Mouse (Mus musculus) cerebellum, adult 11 months (tissue): ENCODE measurements around the gene Htra2.

Experiments
- DNase-seq: peaks from one replicate; pipeline ENCODE4 v3.0.0; 2022

The Htra2 gene

DNA sequence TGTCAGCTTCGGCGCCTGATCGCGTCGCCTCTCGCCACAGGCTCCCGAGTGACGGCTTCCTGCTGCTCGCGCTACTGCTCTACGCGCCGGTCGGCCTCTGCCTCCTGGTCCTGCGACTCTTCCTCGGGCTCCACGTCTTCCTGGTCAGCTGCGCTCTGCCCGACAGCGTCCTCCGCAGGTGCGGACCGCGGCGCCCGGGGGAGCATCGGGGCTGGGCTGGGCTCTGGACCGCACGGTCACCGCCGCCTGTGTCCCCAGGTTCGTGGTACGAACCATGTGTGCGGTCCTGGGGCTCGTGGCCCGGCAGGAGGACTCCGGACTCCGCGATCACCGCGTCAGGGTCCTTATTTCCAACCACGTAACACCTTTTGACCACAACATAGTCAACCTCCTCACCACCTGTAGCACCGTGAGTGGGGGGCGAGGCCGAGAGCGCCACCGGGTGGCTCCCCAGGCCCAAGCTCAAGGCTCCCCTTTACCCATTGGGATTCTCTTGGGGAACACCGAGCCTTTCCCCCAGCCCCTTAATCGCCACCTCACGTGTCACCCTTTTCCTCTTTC, at the start of gene Htra2:
Htra2 (minus strand) TSS at position 403 of the 561 bp plus-strand sequence.
- no peak for DNase-seq

DNA sequence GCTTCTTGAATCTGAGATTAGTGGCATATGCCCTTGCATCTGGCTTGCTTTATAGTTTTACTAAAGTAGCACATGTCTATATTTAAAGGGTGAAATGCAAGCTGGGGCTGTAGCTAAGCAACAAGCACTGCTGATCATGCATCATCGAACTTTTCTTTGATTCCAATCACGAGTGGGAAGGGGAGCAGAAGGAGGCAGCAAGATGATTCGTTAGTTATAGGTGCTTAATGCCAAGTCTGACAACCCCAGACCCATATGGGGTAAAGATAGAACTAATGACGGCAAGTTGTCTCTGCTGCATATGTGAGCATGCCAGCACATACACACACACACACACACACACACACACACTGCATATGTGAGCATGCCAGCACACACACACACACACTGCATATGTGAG, 49.1 kb upstream of the Htra2 start:
- no peak for DNase-seq

DNA sequence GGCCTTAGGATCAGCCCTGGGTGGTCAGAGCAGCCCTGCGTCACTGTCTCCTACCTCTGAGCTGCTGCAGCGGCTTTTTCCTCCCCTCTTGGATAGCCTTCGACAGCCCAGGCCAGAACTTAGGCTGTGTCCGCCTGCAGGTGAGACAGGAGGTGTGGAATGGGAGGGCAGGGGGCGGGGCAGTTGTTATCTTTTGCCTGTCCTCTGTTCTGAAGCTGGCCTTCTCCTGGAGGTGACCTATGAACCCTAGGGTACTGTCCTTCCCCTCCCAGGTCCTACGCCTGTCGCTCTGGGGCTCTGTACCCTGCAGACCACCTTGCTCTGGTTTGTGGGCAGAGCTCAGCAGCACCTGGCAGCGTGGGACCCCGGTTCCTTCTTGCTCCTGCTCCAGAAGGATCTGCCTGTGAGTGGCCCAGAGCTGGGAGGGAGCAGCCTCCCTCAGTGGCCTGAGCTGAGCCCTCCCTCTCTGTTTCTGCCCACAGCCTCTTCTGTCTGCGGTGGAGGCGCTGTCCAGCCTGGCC, 48.1 kb upstream of the Htra2 start:
- no peak for DNase-seq

DNA sequence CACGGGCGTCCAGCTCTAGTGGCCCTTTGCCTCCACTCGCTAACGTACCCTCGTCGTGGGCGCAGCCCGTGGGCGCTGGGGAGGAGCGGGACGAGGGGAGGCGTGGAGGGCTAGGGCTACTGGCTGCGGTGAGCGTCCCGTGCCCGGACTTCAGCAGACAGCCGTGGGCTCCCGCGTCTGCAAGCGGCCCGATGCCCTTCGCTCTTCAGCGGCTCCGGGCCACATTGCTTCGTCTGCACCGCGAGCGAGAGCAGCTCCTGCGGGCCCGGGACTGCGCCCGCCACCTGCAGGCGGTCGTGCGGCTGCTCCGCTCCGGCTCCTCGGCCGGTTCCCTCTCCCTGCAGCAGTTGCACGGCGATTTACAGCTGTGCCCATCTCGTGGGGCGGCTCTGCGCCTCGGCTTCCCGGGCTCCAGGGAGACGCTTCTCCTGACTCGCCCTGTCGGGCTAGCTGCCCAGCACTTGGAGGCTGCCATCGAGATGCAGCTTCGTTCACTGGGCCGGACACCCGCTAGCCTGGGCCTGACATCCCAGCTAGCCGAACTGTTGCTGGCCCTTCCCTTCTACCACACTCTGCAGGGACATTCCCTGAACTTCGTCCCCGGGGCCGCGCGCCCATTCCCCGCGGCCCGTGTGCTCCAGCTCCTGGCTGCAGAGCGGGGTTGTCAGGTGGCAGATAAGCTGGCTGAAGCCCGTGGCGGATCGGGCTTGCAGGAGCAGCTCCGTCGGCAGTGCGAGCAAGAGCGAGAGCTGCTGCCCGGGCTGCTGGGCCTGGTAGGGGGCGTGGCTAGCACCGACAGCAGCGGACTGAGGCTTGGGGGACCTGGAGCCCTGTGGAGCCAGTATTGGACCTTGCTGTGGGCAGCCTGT, 46.8 kb upstream of the Htra2 start:
- DNase-seq = peak; percentile 54

DNA sequence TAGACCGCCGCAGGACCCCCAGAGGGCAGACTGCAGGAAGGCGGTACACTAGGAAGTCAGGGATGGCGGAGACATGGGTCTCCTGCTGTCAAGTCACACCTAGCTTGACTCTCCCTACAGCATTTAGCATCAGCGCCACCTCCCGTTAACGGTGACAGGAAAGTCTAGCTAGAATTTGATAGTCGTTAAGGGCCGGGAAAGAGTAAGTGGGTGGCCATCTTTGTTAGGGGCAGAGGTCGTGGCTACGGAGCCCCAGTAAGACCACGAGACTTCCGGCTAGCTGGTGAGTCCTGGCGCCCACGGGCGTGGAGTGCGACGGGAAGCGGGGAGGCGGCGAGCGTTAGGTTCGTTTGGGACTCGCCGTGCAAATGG, 46.2 kb upstream of the Htra2 start, which contains the start of the genes Ccdc142 and Gm42688:
Ccdc142 (plus strand) TSS at position 286 of the 372 bp plus-strand sequence.
Gm42688 (plus strand) TSS at position 302 of the 372 bp plus-strand sequence.
- peak; percentile 87 for DNase-seq

DNA sequence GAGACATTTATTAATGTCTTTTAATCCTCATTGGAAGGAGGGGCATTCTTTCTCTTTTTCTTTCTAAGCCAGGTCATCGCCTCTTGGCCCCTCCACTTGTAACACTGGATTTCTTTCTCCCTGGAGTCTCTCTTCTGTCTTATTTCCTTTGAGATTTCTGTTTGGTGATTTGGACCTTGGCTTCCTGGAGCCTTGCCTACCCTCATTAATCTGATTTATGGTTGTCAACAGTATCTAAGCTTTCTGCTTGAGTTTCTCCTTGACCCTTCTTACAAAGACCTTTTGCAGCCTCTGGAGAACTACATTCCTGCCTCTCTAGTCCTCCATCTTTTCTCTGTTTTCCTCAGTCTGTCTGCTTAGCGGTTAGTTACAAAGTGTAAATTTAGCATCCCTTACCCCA, 43.3 kb upstream of the Htra2 start:
- DNase-seq = no peak

DNA sequence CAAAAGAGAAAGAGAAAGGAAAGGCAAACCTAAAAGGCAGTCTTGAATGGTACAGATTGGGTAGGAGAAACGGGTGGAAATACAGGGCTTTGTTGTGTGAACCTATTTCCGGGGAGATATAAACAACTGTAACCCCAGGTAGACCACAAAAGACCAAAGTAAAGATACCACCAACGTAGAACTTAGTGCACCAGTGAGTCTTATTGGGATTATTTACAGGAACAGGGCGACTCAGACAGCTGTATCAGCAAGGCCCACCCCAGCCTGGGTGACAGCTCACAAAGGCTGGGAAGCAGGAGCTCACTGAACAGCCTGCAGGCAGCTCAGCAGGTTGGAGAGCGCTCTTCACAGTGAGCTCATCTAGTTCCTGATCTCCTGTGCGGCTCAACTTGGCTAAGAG, 40.9 kb upstream of the Htra2 start:
- no peak for DNase-seq

DNA sequence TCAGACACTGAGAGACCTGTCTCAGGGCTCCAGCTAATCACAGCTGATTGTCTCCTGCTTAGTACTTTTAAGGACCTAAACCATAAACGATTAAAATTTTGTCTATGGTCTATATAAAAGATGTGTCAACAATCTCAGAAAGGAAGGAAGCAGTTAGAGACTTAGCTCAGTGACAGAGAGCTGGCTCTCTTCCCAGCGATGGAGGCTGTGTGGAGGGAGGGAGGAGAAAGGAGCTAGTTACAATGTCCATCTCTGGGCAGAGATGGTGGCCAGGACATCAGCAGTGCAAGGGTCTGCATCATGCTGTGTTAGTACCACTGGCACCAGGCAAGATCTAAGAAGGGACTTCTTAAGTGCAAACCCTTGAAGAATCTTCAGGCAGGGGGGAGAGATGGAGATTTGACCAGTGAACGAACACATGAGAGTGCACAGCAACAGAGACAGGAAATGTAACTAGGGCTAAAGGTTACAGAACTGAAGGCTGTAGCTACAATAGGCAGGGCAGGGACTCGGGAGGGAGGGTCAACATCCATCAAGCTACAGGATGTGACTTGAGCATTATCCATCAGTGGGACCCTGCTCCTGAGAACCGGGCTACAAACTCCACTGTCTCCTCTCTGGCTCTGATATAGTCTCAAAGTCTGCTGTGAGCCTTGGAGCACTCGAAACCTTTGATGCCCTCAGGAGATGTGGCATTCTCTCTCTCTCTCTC, 37.5 kb upstream of the Htra2 start:
- DNase-seq = no peak

DNA sequence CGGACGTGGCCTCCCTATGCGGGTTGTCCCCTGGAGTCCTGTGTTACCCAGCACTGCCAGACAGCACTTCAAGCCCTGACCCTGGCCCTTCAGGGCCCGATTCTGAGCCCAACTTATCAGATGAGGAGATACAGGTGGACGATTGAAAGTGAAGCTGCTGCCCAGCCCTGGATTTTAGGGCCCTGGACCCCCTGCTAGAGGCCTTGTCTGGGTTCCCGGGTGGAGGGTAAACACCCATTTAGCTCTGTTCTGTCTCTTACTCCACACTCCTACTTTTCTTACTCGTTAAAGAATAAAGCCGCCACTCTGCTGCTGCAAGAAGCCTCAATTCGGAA, 32.8 kb upstream of the Htra2 start:
- DNase-seq = no peak

DNA sequence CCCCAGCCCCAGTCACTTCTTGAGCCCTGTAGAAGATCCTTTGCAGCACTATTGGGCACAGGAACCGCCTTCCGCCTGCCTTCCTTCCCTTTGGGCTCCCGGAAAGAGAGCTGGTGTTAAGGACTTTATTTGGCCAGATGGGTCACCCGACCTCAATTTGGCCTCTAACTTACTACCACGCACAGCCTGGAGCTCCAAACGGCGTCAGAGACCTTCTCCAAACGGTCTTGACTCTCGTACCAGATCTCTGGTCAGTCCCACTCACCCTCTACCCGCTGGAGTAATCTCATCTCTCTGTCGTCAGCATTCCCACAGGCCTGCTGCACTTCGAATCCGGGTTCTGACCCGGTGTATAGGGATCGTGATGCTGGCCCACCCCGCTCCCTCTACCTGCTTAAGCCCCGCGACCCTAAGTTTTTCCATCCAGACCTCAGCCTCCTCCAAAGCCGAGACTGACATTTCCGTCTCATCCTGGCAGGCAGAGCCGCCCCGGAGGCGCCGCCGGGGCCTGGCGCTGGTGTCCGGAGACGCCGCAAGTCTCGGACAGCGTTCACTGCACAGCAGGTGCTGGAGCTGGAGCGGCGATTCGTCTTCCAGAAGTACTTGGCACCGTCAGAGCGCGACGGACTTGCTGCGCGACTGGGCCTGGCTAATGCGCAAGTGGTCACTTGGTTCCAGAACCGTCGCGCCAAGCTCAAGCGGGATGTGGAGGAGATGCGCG, 32.3 kb upstream of the Htra2 start:
- no peak for DNase-seq

DNA sequence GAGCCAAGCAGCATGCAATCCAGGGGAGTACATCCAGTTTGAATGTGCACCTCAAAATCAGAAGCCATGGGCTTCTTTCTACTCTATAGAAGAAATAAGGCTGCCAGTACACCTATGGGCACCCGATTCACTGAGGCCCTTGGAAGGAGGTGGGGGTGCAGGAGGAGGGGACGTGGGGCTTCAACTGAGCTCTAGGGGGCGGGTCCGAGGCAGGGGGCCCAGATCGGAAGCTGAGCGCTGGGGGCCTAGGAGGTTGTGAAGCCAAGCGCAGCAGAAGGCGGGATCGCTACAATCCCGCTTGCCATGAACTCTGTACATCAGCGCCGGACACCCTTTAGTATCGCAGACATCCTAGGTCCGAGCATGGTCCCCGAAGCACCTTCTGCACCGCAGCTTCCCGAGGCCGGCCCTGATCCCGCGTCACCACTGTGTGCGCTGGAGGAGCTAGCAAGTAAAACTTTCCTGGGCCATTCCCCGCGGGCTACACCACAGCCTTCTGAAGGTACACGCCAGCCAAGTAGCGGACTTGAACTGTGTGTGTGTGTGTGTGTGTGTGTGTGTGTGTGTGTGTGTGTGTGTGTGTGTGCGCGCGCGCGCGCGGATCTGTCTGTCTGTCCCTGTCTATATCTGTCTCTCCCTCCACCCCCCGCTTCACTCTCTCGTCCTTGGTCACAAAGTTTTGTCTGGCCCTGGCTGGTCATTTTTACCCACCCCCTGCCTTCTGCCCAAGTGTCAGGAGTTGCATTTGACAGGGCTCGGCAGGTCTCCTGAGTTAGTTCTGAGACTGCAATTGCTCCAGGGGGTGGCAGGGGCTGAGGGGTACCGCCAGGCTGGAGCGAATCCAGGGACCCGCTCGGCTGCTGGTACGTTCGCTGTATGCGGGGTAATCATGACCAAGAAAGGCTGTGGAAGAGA, 31.3 kb upstream of the Htra2 start, which contains the start of gene Lbx2:
Lbx2 (plus strand) TSS at position 247 of the 915 bp plus-strand sequence.
- no peak for DNase-seq

DNA sequence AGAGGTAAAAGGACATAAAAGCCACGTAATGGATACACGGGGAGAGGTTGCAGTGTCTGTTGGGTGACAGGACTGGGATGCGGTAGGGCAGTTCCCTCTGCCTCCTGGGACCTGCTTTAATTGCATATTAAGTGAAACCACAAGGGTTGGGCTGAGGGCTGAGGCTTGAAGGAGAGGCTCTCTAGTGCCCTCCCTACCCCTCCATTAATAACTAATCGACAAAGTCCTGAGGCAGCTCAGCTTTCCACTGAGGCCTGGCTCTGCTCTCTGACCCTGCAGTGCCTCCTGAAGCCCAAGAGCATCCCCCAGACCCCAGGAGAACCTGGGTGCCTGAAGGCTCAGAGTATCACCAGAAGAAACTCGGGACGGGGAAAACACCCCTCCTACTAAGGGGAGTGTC, 29.4 kb upstream of the Htra2 start:
- DNase-seq = no peak

DNA sequence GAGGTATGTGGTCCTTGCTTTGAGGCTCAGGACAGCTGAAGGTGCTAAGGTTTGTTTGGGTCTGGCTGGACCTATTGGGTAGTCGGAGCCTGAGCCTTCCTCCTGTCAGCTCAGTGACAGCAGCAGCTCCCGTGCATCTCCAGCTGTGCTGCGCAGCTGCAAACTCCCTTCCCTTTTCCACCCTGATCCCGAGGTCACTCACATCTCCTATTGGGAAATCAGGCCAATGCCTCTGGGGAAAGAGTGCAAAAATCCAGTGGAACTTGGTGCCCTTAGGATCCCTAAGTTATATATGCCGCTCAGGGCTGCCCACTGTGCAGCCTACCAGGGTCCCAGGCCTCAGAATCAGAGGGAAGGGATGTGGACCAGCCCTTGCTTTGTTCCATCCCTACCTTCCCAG, 28.4 kb upstream of the Htra2 start:
- DNase-seq = no peak

DNA sequence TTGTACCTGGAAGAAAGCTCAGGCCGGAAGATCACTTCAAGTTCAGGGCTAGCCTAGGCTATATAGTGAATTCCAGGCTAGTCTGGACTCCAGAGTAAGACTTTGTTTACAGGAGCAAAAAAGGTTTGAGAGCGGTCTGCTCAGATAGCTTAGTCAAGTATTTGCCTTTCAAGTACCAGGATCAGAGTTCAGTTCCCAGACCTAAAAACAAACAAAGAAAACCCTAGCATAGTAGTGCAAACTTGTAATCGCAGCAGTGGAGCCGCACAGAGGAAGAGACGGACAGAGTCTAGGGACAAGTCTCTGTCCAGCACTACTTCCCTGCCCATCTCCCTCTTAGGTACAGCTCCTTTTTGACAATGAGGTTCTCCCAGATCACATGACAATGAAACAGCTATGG, 25.1 kb upstream of the Htra2 start:
- no peak for DNase-seq

DNA sequence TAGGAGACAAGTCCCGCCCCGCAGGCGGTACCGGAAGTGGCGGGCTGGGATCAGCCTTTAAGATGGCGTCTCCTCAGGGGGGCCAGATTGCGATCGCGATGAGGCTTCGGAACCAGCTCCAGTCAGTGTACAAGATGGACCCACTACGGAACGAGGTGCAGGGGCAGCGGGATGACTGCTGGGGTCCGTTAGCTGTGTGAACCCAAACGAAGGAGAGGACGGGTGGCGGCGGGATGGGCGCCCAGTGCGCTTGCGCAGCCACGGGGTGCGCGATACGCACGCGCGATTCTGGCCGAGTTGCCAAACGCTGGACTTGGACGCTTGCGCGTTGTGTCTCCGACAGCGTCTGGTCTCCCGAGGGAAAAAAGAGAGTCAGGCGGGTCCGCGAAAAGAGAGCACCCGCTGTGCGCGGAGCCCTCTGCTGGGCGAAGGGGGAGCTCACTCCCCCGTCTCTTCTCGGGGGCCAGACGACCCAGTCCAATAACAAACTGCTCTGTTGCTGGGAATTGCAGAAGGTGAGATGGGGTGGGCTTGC, 23.3 kb upstream of the Htra2 start:
- DNase-seq = peak; percentile 99

DNA sequence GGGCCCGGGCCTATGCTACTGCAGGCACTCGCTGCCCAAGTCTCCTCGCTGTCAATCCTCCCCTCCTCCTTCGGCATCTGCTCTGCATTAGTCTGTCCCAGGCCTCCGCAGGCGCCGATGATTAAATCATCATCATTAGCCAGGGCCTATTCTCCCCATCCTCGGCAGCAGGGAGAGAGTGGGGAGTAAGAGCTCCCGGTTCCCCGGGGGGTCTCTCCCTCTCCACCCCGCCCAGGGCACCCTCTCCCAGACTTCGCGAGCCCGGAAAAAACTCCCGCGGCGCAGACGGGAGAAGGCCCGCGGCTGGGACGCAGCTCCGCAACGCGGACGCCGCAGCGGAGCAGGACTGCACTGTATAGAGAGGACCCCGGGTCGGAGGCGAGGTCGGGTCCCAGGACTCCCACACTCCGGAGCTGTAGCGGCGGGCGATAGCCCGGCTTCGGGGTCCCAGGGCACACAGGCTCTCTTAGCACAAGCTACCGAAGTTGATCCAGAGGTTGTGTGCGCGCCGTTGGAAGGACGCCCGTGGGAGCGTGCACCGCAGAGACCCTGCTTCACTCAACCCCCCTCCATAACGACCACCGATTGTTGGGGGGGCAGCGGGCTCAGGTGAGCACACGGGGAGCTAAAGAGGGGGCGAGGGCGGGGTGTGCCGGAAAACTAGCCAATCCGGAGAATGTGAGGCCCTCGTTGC, 22.7 kb upstream of the Htra2 start, which contains the start of gene Pcgf1:
Pcgf1 (plus strand) TSS at position 240 of the 694 bp plus-strand sequence.
- no peak for DNase-seq

DNA sequence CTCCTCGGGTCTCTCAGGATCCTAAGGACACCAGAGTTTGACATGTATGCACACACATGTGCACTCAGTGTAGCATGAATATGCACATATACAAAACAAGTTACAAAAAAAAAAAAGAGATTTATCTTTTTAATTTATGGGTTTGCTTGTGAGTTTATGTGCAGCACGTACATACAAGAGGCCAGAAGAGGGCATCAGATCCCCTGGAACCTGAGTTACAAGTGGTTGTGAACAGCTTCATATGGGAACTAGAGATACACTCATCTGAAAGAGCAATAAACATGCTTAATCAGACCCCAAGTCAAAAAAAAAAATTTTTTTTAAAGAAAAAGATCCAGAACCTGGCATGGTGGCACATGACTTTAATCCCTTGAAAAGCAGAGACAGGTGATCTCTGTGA, 19.9 kb upstream of the Htra2 start:
- no peak for DNase-seq

DNA sequence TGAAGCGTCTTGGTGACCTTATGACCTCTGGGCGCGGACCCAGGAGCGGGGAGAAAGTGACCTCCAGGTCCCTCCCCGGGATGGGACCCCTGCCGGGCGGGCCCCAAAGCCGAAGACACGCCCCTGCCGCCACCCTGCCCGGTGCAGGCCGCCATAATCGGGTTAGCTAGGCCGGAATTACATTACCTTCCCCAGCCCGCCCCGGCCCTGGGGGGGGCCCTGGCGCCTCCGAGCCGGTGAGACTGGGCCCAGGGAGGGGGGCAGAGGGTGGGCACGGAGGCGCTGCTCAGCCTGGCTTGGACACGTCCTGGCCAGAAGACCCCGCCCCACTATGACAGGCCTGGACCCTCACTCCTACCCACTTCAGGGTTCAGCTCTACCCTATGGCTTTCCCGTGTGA, 16.1 kb upstream of the Htra2 start:
- DNase-seq = no peak

DNA sequence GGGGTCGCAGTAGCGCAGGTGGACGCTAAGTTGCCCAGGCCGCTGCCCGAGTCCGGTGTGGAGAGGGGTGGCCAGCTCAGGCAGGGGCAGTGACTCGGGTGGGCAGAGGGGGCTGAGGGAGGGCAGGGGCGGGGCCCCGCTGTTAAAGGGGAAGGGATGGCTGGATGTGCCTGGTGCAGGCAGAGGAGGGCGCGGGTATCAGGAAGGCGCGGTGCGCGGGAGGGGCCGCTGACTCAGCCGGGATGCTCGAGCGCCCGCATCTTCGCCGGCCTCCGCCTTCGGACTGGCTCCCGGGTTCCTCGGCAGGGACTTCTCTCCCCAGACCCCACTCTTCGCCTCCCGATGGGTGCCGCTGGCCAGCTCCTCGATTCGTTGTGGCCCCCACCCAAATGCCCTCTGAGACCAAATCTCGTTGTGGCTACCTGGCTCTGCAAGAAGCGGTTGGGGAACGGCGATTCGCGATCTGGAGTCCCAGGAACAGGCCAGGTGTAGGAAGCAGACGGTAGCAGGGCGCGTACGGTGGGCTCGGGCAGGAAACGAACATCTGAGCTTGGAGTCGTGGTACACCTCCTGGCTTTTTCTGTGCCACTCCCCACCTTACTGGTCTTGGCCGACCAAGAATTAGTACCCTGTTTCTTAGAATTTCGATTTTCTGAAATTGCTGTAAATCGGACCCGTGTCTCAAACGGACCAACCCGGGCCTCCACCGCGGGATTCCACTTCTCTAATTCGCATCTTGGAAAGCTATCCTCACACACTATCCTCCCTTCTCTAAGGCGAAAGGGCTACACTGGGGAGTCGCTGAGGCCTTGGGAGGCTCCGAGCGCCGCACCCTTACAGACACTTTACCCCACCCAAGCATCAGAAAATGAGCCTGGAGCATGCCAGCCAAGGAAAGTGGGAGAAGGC, 15.5 kb upstream of the Htra2 start:
- DNase-seq = peak; percentile 40

DNA sequence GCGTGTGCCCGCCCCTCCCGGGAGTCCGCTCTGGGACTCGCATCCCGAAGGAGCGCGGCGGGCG, 15.0 kb upstream of the Htra2 start, which contains the start of gene Tlx2:
Tlx2 (minus strand) TSS at position 47 of the 64 bp plus-strand sequence.
- DNase-seq = no peak
